Mouse (Mus musculus): ENCODE data around the gene Shld2.

Shld2 gene

GRCm38 (mm10) chr14:34310234-34310965, at the start of gene Shld2, which contains the start of gene Glud1:
Gene Shld2, minus strand, starts transcription at chr14:34310493.
Gene Glud1, plus strand, starts transcription at chr14:34310727.
- WGBS: under 1% methylated on average over 98 of the region's 100 CpGs

DNA sequence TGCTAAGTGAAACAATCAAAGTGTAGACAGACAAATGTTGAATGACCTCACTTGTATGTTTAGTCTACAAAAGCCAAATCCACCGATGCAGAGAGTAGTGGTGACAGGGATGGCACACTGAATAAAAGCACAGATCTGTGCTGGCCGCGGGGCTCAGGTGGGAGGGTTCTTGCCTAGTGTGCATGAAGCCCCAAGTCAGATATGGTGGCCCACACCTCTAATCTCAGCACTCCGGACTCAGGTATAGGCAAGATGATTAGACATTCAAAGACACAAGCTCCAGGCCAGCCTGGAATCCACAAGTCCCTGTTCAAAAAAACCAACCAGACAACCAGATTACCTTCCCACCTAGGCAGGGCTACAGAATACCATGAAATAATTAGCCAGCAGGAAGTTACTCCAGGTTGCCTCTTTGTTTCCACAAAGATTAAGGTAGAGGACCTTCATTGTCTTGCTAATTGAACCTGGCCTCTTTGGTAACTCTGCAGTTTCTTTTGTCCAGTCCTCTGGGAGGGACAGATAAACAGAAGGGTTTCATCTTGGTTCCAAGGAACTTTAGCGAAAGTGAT, 49.5 kb upstream of the Shld2 start:
- 64% methylated on average over 5 of the region's 5 CpGs for WGBS

DNA sequence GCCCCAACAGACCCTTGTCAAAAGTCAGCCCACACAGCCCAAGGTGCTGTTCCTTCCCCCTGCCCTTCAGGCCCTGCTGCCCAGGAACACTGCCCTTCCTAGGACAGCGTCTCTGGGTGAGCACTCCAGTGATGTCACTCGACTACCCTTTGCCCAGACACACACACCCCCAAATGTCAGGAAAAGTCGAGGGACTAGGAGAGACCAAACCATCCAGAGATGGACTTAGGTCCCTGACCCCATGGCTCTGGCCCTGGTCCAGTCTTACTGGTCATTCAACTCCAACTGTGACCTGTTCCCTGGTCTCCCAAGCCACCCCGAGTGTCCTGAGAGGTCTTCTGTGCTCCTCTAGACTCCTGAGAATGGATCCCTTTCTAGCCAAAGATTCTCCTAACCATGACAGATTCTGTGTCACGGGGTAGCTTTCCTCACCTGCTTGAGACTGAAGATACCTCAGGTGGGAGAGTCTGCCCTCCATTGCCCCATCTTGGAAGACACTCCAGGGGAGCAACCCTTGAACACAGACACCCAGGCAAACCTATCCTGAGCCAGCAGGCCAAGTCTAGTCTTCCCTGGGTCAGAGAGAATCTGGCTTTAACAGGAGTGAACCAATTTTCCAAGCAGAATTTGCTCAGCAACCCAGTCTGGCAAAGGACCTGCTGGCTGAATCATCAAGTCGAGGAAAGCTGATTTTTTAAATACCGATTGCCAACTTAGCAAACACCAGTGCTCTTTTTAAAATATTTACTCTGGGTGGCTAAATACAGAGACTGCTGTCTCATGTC, 47.6 kb upstream of the Shld2 start:
- WGBS: 67% methylated on average over 7 of the region's 7 CpGs

- 91% methylated on average over 6 of the region's 6 CpGs for WGBS
Measured at GRCm38 (mm10) chr14:34355301-34355700, 45.0 kb upstream of the Shld2 start, which contains the start of gene Fam25c. Gene Fam25c, minus strand, starts transcription at chr14:34355433.

DNA sequence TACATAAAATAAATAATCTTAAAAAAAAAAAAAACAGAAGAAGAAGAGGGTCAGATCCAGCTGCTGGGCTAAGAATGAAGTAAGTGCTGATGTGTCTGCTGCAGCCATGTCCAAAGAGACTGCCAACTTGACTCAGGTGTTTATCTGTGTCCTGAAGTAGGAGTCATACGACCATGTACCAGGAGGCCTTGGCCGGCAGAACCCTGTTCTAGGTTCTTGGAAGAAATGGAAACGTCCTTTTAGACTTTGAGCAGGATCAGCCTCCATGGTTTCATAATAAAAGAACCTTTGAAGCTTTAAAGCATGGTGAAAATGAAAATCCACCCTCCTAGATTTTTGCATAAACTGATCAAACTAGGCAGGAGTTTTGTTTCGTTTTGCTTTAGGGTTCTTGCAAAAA, 44.2 kb upstream of the Shld2 start:
- 81% methylated on average over 4 of the region's 4 CpGs for WGBS

- WGBS: 96% methylated on average over 3 of the region's 3 CpGs
Measured at GRCm38 (mm10) chr14:34353326-34353725, 43.0 kb upstream of the Shld2 start.

GRCm38 (mm10) chr14:34352523-34352922, 42.2 kb upstream of the Shld2 start:
- WGBS: 74% methylated on average over 6 of the region's 6 CpGs

DNA sequence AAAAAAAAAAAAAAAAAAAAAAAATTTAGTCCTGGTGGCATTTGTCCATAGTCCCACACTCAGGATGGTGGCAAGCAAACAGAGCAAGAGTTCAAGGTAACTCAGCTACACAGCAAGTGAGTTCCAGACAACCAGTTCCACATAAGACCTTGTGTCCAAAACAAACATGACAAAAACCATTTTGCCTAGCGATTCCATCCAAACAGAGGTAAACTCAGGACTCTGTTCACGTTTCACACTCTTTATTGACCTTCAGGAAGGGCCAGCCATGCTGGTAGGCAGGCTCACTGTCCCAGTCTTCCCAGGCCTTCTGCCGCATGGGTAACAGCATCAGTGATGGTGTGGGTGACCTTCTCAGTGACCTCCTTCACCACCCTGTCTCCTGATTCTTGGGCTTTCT, 41.4 kb upstream of the Shld2 start:
- 83% methylated on average over 3 of the region's 3 CpGs for WGBS

DNA sequence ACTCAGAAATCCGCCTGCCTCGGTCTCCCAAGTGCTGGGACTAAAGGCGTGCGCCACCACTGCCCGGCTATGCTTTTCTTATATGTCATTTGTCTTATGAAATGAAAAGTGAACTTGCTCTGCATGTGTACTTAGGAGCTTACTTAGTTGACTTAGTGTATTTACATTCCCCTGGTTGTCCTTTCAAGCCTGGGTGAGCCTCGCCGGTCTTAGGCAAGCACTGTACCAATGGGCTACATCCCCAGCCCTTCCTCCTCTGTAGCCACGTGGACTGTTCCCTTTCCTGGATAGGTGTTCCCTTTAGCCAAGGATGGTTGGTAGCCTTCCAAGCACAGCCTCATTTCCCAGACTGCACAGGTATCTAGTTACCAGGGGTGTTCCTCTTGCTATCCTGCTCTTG, 38.7 kb upstream of the Shld2 start:
- 88% methylated on average over 8 of the region's 8 CpGs for WGBS

- 54% methylated on average over 7 of the region's 7 CpGs for whole genome bisulfite sequencing
Measured at GRCm38 (mm10) chr14:34348301-34348700, 38.0 kb upstream of the Shld2 start.

GRCm38 (mm10) chr14:34347084-34347483, 36.8 kb upstream of the Shld2 start:
- WGBS: 93% methylated on average over 5 of the region's 5 CpGs

GRCm38 (mm10) chr14:34345771-34346566, 35.7 kb upstream of the Shld2 start:
- WGBS: 67% methylated on average over 12 of the region's 12 CpGs

DNA sequence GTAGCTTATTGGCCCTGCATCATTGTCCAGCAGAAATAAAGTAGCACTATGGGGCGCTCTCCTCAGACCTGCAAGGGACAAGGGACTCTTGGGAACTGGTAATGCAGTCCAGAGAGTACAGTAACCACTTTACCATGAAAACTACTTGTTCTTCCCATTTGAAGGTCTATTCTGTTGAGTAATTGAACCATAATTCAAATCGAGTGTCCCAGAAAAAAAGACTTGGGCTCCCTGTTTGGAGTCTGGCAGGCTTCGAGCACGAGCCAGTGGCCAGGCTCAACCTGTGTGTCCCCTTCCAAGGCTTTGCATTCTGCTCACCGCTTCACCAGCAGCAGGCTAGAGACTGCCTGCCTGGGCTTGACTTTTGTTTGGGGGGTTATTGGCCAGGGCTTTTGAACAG, 34.1 kb upstream of the Shld2 start:
- 74% methylated on average over 5 of the region's 5 CpGs for WGBS

GRCm38 (mm10) chr14:34343078-34343477, 32.8 kb upstream of the Shld2 start:
- 85% methylated on average over 4 of the region's 4 CpGs for WGBS

DNA sequence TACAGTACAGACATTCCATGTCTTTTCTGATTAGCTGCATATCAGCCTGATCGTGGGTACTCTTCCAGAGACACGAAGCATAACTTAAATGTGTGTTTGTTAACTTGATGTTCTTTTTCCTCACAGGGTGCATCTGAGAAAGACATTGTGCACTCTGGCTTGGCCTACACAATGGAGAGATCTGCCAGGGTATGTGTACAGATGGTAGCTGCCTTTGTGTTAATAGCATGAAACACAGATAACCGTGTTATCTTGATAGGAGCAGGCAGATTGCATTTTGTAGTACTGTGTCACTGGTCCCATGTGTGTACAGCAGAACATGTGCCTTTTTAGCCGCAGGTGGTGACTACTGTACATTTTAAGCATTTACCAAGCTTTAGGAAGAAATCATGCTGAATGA, 31.7 kb upstream of the Shld2 start:
- WGBS: 78% methylated on average over 4 of the region's 4 CpGs

GRCm38 (mm10) chr14:34339446-34339845, 29.2 kb upstream of the Shld2 start:
- WGBS: 77% methylated on average over 1 of the region's 1 CpGs

DNA sequence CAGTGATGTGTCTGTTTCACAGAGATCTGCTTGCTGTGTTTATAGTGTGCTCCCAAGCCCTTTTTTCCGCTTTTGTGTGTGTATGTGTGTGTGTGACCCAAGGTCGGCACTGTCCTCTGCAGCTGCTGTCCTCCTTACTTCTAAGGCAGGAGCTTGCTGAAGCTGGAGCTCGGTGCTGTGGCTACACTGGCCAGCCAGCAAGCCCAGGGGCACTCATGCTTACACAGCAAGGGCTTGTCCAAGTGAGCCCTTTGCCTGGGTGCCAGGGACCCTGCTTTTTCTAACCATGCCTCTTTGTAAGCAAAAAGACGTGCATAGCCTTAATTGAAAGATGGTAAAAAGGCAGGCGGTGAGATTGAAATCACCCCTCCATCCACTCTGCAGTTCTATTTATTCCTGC, 22.2 kb upstream of the Shld2 start:
- WGBS: 79% methylated on average over 5 of the region's 5 CpGs

DNA sequence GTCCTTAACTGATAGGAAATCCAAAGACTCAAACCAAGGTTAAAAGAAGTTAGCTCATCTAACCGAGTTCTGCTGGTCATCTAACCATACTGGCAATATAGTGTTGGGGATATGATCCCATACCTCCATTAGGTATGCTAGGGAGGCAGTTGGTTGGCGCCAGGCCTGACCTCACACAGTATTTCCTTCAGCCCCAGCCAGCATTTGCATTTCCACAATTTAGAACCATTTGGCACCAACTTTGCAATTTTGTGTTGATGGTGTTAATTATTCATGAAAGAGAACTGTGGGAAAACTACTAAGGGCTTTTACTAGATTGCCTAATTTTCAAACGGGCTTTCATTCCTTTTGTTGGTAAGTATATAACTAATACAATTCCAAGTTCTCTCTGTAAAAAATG, 21.6 kb upstream of the Shld2 start:
- 60% methylated on average over 3 of the region's 3 CpGs for WGBS

DNA sequence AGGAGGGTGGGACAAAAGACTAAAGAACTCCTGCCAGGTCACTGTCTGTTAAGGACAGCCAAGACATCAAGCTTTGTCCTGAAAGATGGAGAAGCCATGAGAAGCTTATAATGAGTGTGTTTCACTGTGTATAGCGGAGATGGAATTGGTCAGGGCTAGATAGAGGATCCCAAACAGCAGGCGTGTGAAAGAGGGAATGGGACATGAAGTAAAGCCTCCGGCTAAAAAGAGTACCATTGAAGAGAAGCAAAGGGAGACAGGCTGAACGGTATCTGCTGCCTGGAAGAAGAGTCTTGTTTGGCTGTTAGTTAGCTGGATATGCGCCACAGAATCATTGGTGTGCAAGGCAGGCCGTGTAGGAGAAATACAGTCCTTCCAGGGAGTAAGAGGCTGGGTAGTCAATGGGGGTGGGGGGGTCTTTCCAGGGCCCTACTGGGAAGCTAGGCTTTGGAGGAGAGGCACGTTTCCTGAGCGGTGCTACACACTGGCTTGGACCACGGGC, 20.4 kb upstream of the Shld2 start:
- WGBS: 73% methylated on average over 9 of the region's 9 CpGs

GRCm38 (mm10) chr14:34327618-34328017, 17.3 kb upstream of the Shld2 start:
- WGBS: 83% methylated on average over 1 of the region's 1 CpGs

- 88% methylated on average over 3 of the region's 3 CpGs for WGBS
Measured at GRCm38 (mm10) chr14:34326606-34327005, 16.3 kb upstream of the Shld2 start.

All from cerebral cortex, adult 2 months (tissue).